Mouse (Mus musculus) MEL (cell line): ENCODE measurements at regions not wholly inside any gene's neighbourhood (a gene's known extent, or its start where the extent isn't known, plus 50 kb on each side); places are given as distances from the start of the nearest gene placed in this dataset.

Experiments
- DNase-seq: peaks from one replicate; pipeline ENCODE4 v3.0.0; 2011; ENCODE audit warnings: low read depth, low spot score
- H3K27ac ChIP-seq: 2 replicates; pipeline ENCODE4 v1.5.1; 2012; ENCODE audit warnings: low read depth, mild to moderate bottlenecking, control low read depth, low read length, moderate library complexity; ENCODE audit not compliant: control insufficient read depth
- H3K27me3 ChIP-seq, 2 experiments: fragments of 150-350 bp in 1 of 2; sonication (generic) in 1 of 2; 2 replicates each; pipeline ENCODE4 v1.6.1; 2012; ENCODE audit warnings: low read length in 2 of 2, mild to moderate bottlenecking in 2 of 2, improper control_type of control experiment in 1 of 2, moderate library complexity in 1 of 2; ENCODE audit not compliant: insufficient read depth in 2 of 2, control insufficient read depth in 1 of 2
- H3K36me3 ChIP-seq, 2 experiments: 2 replicates each; pipeline ENCODE4 v1.6.1; 2012 to 2014; ENCODE audit warnings: low read length in 2 of 2, improper control_type of control experiment in 1 of 2, inconsistent platforms in 1 of 2, mild to moderate bottlenecking in 1 of 2; ENCODE audit not compliant: insufficient read depth in 2 of 2, control insufficient read depth in 1 of 2
- H3K4me1 ChIP-seq, 2 experiments: fragments of 150-350 bp in 1 of 2; sonication (generic) in 1 of 2; 2 replicates each; pipeline ENCODE4 v1.6.1; 2012; ENCODE audit warnings: low read length in 2 of 2, improper control_type of control experiment in 1 of 2, mild to moderate bottlenecking in 1 of 2; ENCODE audit not compliant: insufficient read depth in 2 of 2, control insufficient read depth in 1 of 2
- H3K4me3 ChIP-seq, 2 experiments: fragments of 150-350 bp in 1 of 2; sonication (generic) in 1 of 2; 2 replicates each; pipeline ENCODE4 v1.5.1; 2012; ENCODE audit warnings: low read depth in 2 of 2, low read length in 2 of 2, mild to moderate bottlenecking in 2 of 2, moderate library complexity in 2 of 2, control low read depth in 1 of 2, improper control_type of control experiment in 1 of 2; ENCODE audit not compliant: control insufficient read depth in 1 of 2, insufficient read depth in 1 of 2
- H3K79me2 ChIP-seq: 2 replicates; pipeline ENCODE4 v1.6.1; 2012; ENCODE audit warnings: mild to moderate bottlenecking, low read length, moderate library complexity; ENCODE audit not compliant: control insufficient read depth, poor library complexity, insufficient read depth
- H3K9ac ChIP-seq: 2 replicates; pipeline ENCODE4 v1.6.1; 2012; ENCODE audit warnings: low read depth, mild to moderate bottlenecking, control low read depth, low read length, moderate library complexity; ENCODE audit not compliant: control insufficient read depth, poor library complexity, severe bottlenecking
- H3K9me3 ChIP-seq: fragments of 150-350 bp; sonication (generic); replicated peaks from 2 replicates; pipeline ENCODE4 v1.6.1; 2012; ENCODE audit warnings: mild to moderate bottlenecking, low read length, improper control_type of control experiment, moderate library complexity; ENCODE audit not compliant: insufficient read depth
- CHD1 ChIP-seq: IDR thresholded peaks from 2 replicates; pipeline ENCODE4 v1.6.1; 2012; ENCODE audit warnings: low read depth, mild to moderate bottlenecking, inconsistent platforms, low read length, improper control_type of control experiment
- CHD2 ChIP-seq: IDR thresholded peaks from 2 replicates; pipeline ENCODE4 v1.6.1; 2011; ENCODE audit warnings: low read length, improper control_type of control experiment
- E2F4 ChIP-seq: IDR thresholded peaks from 2 replicates; pipeline ENCODE4 v1.6.1; 2011; ENCODE audit warnings: low read depth, low read length, improper control_type of control experiment, borderline replicate concordance
- ELF1 ChIP-seq: IDR thresholded peaks from 2 replicates; pipeline ENCODE4 v1.6.1; 2014; ENCODE audit warnings: low read depth, mild to moderate bottlenecking, inconsistent platforms, low read length, improper control_type of control experiment, moderate library complexity
- EP300 ChIP-seq, 2 experiments: IDR thresholded peaks; 2 replicates each; pipeline ENCODE4 v1.6.1; 2011; ENCODE audit warnings: improper control_type of control experiment in 2 of 2, low read length in 2 of 2, low read depth in 1 of 2, mild to moderate bottlenecking in 1 of 2
- ETS1 ChIP-seq: IDR thresholded peaks from 2 replicates; pipeline ENCODE4 v1.6.1; 2012; ENCODE audit warnings: low read depth, mild to moderate bottlenecking, inconsistent platforms, low read length, improper control_type of control experiment, moderate library complexity
- GABPA ChIP-seq: IDR thresholded peaks from 2 replicates; pipeline ENCODE4 v1.6.1; 2012; ENCODE audit warnings: low read depth, mild to moderate bottlenecking, inconsistent platforms, low read length, improper control_type of control experiment, moderate library complexity
- GATA1 ChIP-seq: IDR thresholded peaks from 2 replicates; pipeline ENCODE4 v1.6.1; 2011; ENCODE audit warnings: low read depth, low read length, improper control_type of control experiment
- HCFC1 ChIP-seq: IDR thresholded peaks from 2 replicates; pipeline ENCODE4 v1.6.1; 2012; ENCODE audit warnings: low read depth, mild to moderate bottlenecking, inconsistent platforms, low read length, improper control_type of control experiment, moderate library complexity
- MAFK ChIP-seq: IDR thresholded peaks from 2 replicates; pipeline ENCODE4 v1.6.1; 2011; ENCODE audit warnings: low read depth, mild to moderate bottlenecking, low read length, improper control_type of control experiment, borderline replicate concordance
- MXI1 ChIP-seq: IDR thresholded peaks from 2 replicates; pipeline ENCODE4 v1.6.1; 2011; ENCODE audit warnings: mild to moderate bottlenecking, low read depth, low read length, improper control_type of control experiment
- MYC ChIP-seq: IDR thresholded peaks from 2 replicates; pipeline ENCODE4 v1.6.1; 2011; ENCODE audit warnings: low read depth, mild to moderate bottlenecking, low read length, improper control_type of control experiment, moderate library complexity
- POLR2AphosphoS2 ChIP-seq: IDR thresholded peaks from 2 replicates; pipeline ENCODE4 v1.6.1; 2011; ENCODE audit warnings: low read length, improper control_type of control experiment
- POLR2AphosphoS5 ChIP-seq: IDR thresholded peaks from 2 replicates; pipeline ENCODE4 v1.6.1; 2012; ENCODE audit warnings: low read depth, borderline replicate concordance, mild to moderate bottlenecking, inconsistent platforms, low read length, moderate library complexity, mixed read lengths
- TAL1 ChIP-seq: IDR thresholded peaks from 2 replicates; pipeline ENCODE4 v1.6.1; 2012; ENCODE audit warnings: mild to moderate bottlenecking, inconsistent platforms, low read length, moderate library complexity, mixed read lengths
- TBP ChIP-seq: IDR thresholded peaks from 2 replicates; pipeline ENCODE4 v1.8.0; 2011; ENCODE audit warnings: low read depth, low read length, improper control_type of control experiment
- UBTF ChIP-seq: IDR thresholded peaks from 2 replicates; pipeline ENCODE4 v1.6.1; 2012; ENCODE audit warnings: low read depth, mild to moderate bottlenecking, inconsistent platforms, low read length, improper control_type of control experiment, moderate library complexity, borderline replicate concordance; ENCODE audit not compliant: insufficient read depth
- USF1 ChIP-seq: IDR thresholded peaks from 2 replicates; pipeline ENCODE4 v1.6.1; 2014; ENCODE audit warnings: low read depth, mild to moderate bottlenecking, inconsistent platforms, low read length, improper control_type of control experiment, moderate library complexity
- ZNF384 ChIP-seq: IDR thresholded peaks from 2 replicates; pipeline ENCODE4 v1.6.1; 2012; ENCODE audit warnings: low read depth, mild to moderate bottlenecking, inconsistent platforms, low read length, improper control_type of control experiment

- no peaks in the 10 kb centered on the region for H3K27me3 ChIP-seq
- TF ChIP-seq MYC, result no peak
- no peak for TF ChIP-seq USF1
- TF ChIP-seq MAFK, result no peak
- no peak for TF ChIP-seq GATA1
- no peak for TF ChIP-seq ELF1
- TF ChIP-seq, all 39 proteins: peak for 0
- Histone ChIP-seq H3K27ac (no peak overlapping the region), H3K4me3 (no peak overlapping the region), H3K9me3 (no peaks in the 10 kb centered on the region), H3K79me2 (no peaks in the 10 kb centered on the region), H3K36me3 (no peaks in the 10 kb centered on the region), H3K9ac (no peak overlapping the region), H3K4me1 (no peaks in the 10 kb centered on the region)
- no peak for DNase-seq
These were observed 127.8 kb downstream of the 1190002N15Rik start for GRCm38 (mm10) chr9:94410042-94410441.

DNA sequence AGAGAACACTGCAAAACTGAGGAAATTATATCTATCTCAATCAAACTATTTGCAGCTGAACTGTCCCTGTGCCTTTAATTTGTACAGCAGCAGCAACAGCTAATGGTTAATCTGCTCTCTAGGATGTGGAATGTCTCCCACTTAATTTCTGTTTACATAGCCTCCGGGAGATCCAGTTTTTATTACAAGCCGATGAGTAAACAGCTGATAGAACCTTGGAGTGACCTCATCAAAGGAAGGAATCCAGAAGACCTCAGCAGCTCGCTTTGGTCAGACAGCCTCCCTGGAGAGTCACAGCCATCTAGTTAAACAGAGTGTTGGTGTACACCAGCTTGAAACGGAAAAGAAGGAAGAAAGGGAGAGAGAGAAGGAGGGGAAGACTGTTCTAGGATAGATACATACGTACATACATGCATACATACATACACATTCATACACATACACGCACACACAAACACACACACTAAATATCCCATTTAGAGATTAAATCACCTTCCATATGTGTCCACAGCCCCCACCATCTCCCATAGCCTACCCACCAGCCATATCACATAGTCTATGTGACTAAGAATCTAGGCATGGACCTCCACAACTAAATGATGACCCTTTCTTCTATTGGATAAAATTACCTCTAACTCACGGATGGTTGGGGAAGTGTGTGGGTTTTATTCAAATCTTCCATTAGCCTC is 129.1 kb downstream of the 1190002N15Rik start:
- Histone ChIP-seq H3K27me3 (no peaks in the 10 kb centered on the region; a peak in 1 of 4 replicates), H3K36me3 (no peaks in the 10 kb centered on the region), H3K9ac (no peak overlapping the region), H3K4me3 (no peak overlapping the region), H3K79me2 (no peaks in the 10 kb centered on the region), H3K27ac (no peak overlapping the region), H3K4me1 (no peaks in the 10 kb centered on the region), H3K9me3 (no peaks in the 10 kb centered on the region)
- TF ChIP-seq ZNF384 (no peak), TAL1 (no peak), UBTF (no peak), CHD1 (no peak), ETS1 (no peak), HCFC1 (no peak)
- no peak for DNase-seq

GRCm38 (mm10) chr9:94407671-94408070 is 130.2 kb downstream of the 1190002N15Rik start:
- TF ChIP-seq CHD2 (no peak), EP300 (IDR thresholded peaks at IDR 0.05; ENCODE audit: low read depth in 1 of 2, low read length in 2 of 2) (no peak), ELF1 (no peak), E2F4 (no peak), POLR2AphosphoS2 (no peak), TBP (no peak), GABPA (no peak), POLR2AphosphoS5 (no peak), USF1 (no peak), ZNF384 (no peak), MXI1 (no peak)
- no peak overlapping the region for H3K9ac ChIP-seq
- no peaks in the 10 kb centered on the region for H3K4me1 ChIP-seq
- no peaks in the 10 kb centered on the region for H3K9me3 ChIP-seq
- H3K27me3 ChIP-seq, result no peaks in the 10 kb centered on the region; a peak in 1 of 4 replicates
- H3K4me3 ChIP-seq, result no peak overlapping the region
- no peaks in the 10 kb centered on the region for H3K36me3 ChIP-seq
- H3K79me2 ChIP-seq, result no peaks in the 10 kb centered on the region
- no peak overlapping the region for H3K27ac ChIP-seq
- no peak for DNase-seq
